Mouse (Mus musculus) liver, adult 2 months (tissue): Measurements from ENCODE around the gene Tcf15.

Experiments
- CTCF ChIP-seq: fragments of 200-500 bp; IDR thresholded peaks from 2 replicates; pipeline ENCODE4 v1.5.1; 2011; ENCODE audit warnings: low read depth, low read length, control low read depth
- POLR2A ChIP-seq: fragments of 200-500 bp; IDR thresholded peaks from 2 replicates; pipeline ENCODE4 v1.6.1; 2011; ENCODE audit warnings: low read length, control low read depth; ENCODE audit not compliant: insufficient read depth; ENCODE audit errors: extremely low read depth

GRCm38 (mm10) chr2:152155414-152156208 is 12.2 kb downstream of the Tcf15 start:
- TF ChIP-seq CTCF (no peak), POLR2A (no peak)
